Comparison of ENCODE assay signal across 16 mouse cellular contexts in genomic region chr8:60965306-60965705, GRCm38 (mm10). TPM values are rescaled to one million over a fixed set of nuclear protein-coding genes. Genes with fewer than 3 reads are reported as not detected.
A peak's percentile ranks its signal among the peaks of the same experiment; 100 is the strongest.
DNase-seq lines count a peak whose midpoint lies in the region; ATAC-seq and TF ChIP-seq lines count a peak whose summit lies in the region.
"Had no signal": no experiment of that assay in that cellular context is flagged by ENCODE, and none has a peak within 500 bp of the region (broad histone marks: within the 10 kb centered on the region; RNA-seq: fewer than 3 reads in every experiment).

No protein-coding gene starts in this region.

- no peak for TF ChIP-seq CTCF in gastrocnemius, adult 2 months (IDR thresholded peaks at IDR 0.05)
- no peak for TF ChIP-seq CTCF in lung, postnatal 0 days (IDR thresholded peaks at IDR 0.05)

- intact Hi-C loops in gastrocnemius, adult 2 months (cut with DNase I), result no loop called here
- intact Hi-C loops in left cerebral cortex, postnatal 4 days (cut with DNase I), result no loop called here

- no peak for DNase-seq in gastrocnemius, adult 2 months
- no peak for DNase-seq in gastrocnemius, adult 18-20 months (ENCODE audit: low spot score)
- DNase-seq in lung, postnatal 0 days (ENCODE audit: low spot score), result peak; percentile 50
- DNase-seq in lung, postnatal 14 days, result no peak
- no peak for DNase-seq in left cerebral cortex, postnatal 4 days
- no peak for DNase-seq in c-Kit-positive CD71-positive TER-119-positive erythroid progenitor cells, embryonic 14.5 days (ENCODE audit: low spot score)
- no peak for DNase-seq in cerebellum, postnatal 4 days (ENCODE audit: low spot score in 2 of 2)
- DNase-seq: cerebellum, adult 11-12 months; gastrocnemius, postnatal 36 days; kidney, postnatal 14 days; right cerebral cortex, postnatal 25 days had no signal

- peak overlapping the region; percentile 51 for H3K4me3 ChIP-seq in gastrocnemius, adult 2 months
- H3K4me3 ChIP-seq in lung, postnatal 0 days (ENCODE audit: low read depth, low read length), result no peak overlapping the region
- no peak overlapping the region for H3K4me3 ChIP-seq in liver, embryonic 16.5 days (ENCODE audit: low read depth, low read length)
- H3K4me3 ChIP-seq: hindbrain, embryonic 10.5 days; megakaryocyte, embryonic 14.5 days; neural tube, embryonic 12.5 days had no signal

- no peaks in the 10 kb centered on the region for H3K27me3 ChIP-seq in lung, postnatal 0 days (replicated peaks; ENCODE audit: insufficient read depth, low read length)
- H3K27me3 ChIP-seq in liver, embryonic 16.5 days (ENCODE audit: control insufficient read depth, insufficient read depth, low read depth, low read length), result no peaks in the 10 kb centered on the region
- H3K27me3 ChIP-seq: megakaryocyte, embryonic 14.5 days; neural tube, embryonic 12.5 days had no signal

- no peak for TF ChIP-seq EP300 in lung, postnatal 0 days (IDR thresholded peaks at IDR 0.05)

- H3K27ac ChIP-seq in gastrocnemius, adult 2 months, result peak overlapping the region; percentile 86
- H3K27ac ChIP-seq in lung, postnatal 0 days (ENCODE audit: low read length), result no peak overlapping the region
- peak overlapping the region; percentile 42; the same call in 1 of the 2 replicates for H3K27ac ChIP-seq in liver, embryonic 16.5 days (ENCODE audit: low read length)
- H3K27ac ChIP-seq: hindbrain, embryonic 10.5 days; neural tube, embryonic 12.5 days had no signal

- H3K4me1 ChIP-seq in lung, postnatal 0 days (ENCODE audit: insufficient read depth, low read depth, low read length), result 0 out of 2 replicates have a peak, but pooled peaks cover 3% of the 10 kb centered on the region
- peaks cover 39% of the 10 kb centered on the region for H3K4me1 ChIP-seq in liver, embryonic 16.5 days (ENCODE audit: control insufficient read depth, low read depth, low read length)
- H3K4me1 ChIP-seq: neural tube, embryonic 12.5 days had no signal

- no peaks in the 10 kb centered on the region for H3K9me3 ChIP-seq in lung, postnatal 0 days (ENCODE audit: low read length)
- no peaks in the 10 kb centered on the region for H3K9me3 ChIP-seq in liver, embryonic 16.5 days (replicated peaks; ENCODE audit: control insufficient read depth, low read length)
- H3K9me3 ChIP-seq: hindbrain, embryonic 10.5 days; megakaryocyte, embryonic 14.5 days; neural tube, embryonic 12.5 days had no signal

- no peak overlapping the region for H3K4me2 ChIP-seq in lung, postnatal 0 days (replicated peaks; ENCODE audit: low read depth, low read length)
- no peak overlapping the region; the same call in 1 of the 2 replicates for H3K4me2 ChIP-seq in liver, embryonic 16.5 days (ENCODE audit: low read depth, low read length)
- H3K4me2 ChIP-seq: neural tube, embryonic 12.5 days had no signal

- ATAC-seq in lung, postnatal 0 days, result peak; percentile 33
- no peak for ATAC-seq in liver, embryonic 16.5 days (ENCODE audit: low read depth)
- ATAC-seq: inflammation-experienced regulatory T-cells, adult 6 months had no signal

- WGBS in lung, postnatal 0 days, result 32% methylated on average over 6 of the region's 6 CpGs
- 24% methylated on average over 6 of the region's 6 CpGs for WGBS in liver, embryonic 16.5 days (ENCODE audit: insufficient replicate concordance)

- H3K36me3 ChIP-seq in lung, postnatal 0 days (ENCODE audit: insufficient read depth, low read length), result no peaks in the 10 kb centered on the region
- no peaks in the 10 kb centered on the region for H3K36me3 ChIP-seq in liver, embryonic 16.5 days (ENCODE audit: control insufficient read depth, insufficient read depth)
- H3K36me3 ChIP-seq: hindbrain, embryonic 10.5 days; neural tube, embryonic 12.5 days had no signal

- H3K9ac ChIP-seq in lung, postnatal 0 days (replicated peaks; ENCODE audit: low read depth), result no peak overlapping the region
- no peak overlapping the region for H3K9ac ChIP-seq in liver, embryonic 16.5 days (ENCODE audit: low read depth, low read length)
- H3K9ac ChIP-seq: neural tube, embryonic 12.5 days had no signal

RNA-seq across cellular contexts. Expression of gene Clcn3, which starts 17.8 kb away (rescaled TPM):
- 10 to 100 TPM; 27.5 to 37.4 TPM for total RNA-seq in gastrocnemius, adult 2 months (2021)
- total RNA-seq in gastrocnemius, adult 18-20 months (2021), result 10 to 100 TPM; 34.9 to 35.2 TPM
- 17.1 and 17.9 TPM in 2 replicates for polyA plus RNA-seq in lung, postnatal 0 days (2015; fragmentation: Nextera tagmentation; extraction: Ambion mirVana)
- polyA plus RNA-seq in liver, embryonic 16.5 days (2015; fragmentation: Nextera tagmentation; extraction: Ambion mirVana), result 39.4 and 41.2 TPM in 2 replicates
- 100 to 1,000 TPM; 122 to 123 TPM for total RNA-seq in left cerebral cortex, postnatal 4 days (2021)

RNA-seq across cellular contexts. Expression of gene Nek1, which starts 27.7 kb away (rescaled TPM):
- total RNA-seq in gastrocnemius, adult 2 months (2021), result 1 to 10 TPM; 3.8 to 4.7 TPM
- 1 to 10 TPM; 3.8 to 4.8 TPM for total RNA-seq in gastrocnemius, adult 18-20 months (2021)
- 9.7 and 10.5 TPM in 2 replicates for polyA plus RNA-seq in lung, postnatal 0 days (2015; fragmentation: Nextera tagmentation; extraction: Ambion mirVana)
- polyA plus RNA-seq in liver, embryonic 16.5 days (2015; fragmentation: Nextera tagmentation; extraction: Ambion mirVana), result 7.1 and 7.9 TPM in 2 replicates
- 10 to 100 TPM; 31.4 to 31.7 TPM for total RNA-seq in left cerebral cortex, postnatal 4 days (2021)

Comparison
In these comparisons a context has a peak if more than half of its experiments do, and no peak if none do; other contexts are left out.
1. RNA of gene Nek1, which starts 27.7 kb away (total RNA-seq): 31.4 to 31.7 TPM in left cerebral cortex, postnatal 4 days; 3.8 to 4.8 TPM in gastrocnemius, adult 18-20 months and 3.8 to 4.7 TPM in gastrocnemius, adult 2 months; every median in the first group is over 4 times any median in the second.